Mouse (Mus musculus) left cerebral cortex, adult 18-20 months (tissue): ENCODE results near the gene Gm10203. TPM values are rescaled to one million over a fixed set of nuclear protein-coding genes. Genes with fewer than 3 reads are reported as not detected.
"Not testable (repeated sequence)": the region's sequence is repeated elsewhere in the genome, so short reads cannot be mapped to it uniquely, and the experiment has no call there.

ENCODE experiments used
- DNase-seq, 2 experiments: peaks; one replicate each; pipeline ENCODE4 v3.0.0; 2021 to 2022; ENCODE audit warnings: low spot score in 2 of 2, mixed read lengths in 1 of 2
- long read RNA-seq, 2 experiments: library from polyadenylated mRNA; stranded (forward); transcript quantifications; one replicate each; pipeline ENCODE4 v2.0.0; 2021
- total RNA-seq, 2 experiments: library from RNA; stranded (reverse); gene quantifications; 2 replicates each; pipeline ENCODE4 v1.2.3; 2021

The Gm10203 gene
- total RNA-seq: not detected
- long read RNA-seq, experiment 1: 0 reads
- long read RNA-seq, experiment 2: 0 reads

DNA sequence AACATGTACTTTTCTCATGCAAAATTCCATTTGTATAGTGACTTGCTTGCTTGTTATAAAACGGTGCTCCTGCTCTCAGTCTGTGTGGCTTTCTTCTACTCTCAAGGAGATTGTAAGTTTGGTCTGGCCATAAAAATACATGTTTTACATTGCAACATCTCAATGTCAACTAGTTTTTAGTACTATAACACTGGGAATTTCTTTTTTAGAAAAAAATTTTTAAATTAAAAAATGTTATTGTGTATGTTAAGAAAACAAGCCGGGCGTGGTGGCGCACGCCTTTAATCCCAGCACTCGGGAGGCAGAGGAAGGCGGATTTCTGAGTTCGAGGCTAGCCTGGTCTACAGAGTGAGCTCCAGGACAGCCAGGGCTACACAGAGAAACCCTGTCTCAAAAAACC lies at the start of gene Gm10203:
Gm10203 (plus strand) TSS at position 301 of the 400 bp plus-strand sequence.
- DNase-seq: not testable (repeated sequence)

DNA sequence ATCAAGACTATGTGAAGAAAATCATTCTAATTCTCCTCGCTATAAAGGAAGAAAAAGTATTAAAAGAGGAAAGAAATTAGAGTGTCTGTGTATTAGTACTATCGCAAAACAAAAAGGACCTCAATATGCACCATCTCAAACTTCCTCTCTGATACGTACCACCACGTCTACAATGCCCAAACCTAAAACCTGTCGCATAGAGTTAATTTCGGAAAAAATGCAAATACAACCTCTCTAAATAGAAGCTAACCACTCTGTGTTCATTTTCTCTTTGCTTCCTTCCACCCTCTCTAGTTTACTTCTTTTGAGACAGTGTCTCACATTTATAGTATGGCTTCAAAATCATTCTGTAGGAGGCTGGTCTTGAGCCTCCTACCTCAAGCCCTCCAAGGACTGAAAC lies 37.6 kb upstream of the Gm10203 start:
- no peak for DNase-seq

DNA sequence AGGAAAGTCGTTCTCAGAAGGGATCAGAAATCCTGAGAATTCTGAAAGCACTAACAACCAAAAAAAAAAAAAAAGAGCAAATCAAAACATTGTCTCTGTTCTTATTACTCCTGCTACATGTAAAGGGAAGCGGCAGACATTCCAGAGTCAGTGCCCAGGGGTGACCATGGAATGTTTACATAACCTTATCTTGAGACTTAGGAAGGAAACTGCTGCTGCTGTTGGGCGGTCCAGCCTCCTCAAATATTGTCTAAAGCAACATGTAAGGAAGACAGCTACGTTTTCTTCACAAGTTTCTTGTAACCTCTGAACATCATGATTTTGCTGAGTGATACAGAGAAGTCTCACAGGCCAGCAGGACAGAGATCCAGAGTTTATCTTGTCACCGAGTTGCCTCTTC lies 36.5 kb upstream of the Gm10203 start:
- no peak for DNase-seq

DNA sequence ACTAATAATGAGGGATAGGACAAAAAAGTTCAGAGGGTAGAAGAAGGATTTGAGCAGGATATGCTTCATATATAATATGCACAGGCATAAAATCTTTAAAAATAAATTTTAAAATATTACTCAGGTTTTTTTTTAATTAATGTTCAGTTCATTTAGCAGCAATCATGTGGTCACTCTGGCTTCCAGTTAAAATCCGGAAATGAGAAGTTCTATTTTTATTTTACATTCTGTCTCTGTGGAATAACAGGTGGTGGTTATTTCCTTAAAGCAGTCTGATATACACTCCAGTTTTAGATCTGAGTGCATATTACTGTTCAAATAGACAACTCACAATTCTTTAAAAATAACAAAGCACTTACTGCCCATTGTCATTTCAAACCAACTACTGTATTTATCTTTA lies 35.4 kb upstream of the Gm10203 start:
- DNase-seq: no peak

DNA sequence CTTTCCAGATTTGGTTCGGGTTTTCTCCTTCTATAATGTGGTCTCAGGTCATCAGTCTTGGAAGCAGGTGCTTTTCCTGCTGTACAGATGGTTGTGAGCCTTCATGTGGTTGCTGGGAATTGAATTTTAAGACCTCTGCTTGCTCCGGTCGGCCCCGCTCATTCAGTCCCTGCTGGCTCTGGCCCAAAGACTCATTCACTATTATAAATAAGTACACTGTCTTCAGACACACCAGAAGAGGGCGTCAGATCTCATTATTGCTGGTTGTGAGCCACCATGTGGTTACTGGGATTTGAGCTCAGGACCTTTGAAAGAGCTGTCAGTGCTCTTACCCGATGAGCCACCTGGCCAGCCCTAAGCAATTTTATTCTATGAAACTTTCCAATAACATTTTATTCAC lies 34.6 kb upstream of the Gm10203 start:
- no peak for DNase-seq

DNA sequence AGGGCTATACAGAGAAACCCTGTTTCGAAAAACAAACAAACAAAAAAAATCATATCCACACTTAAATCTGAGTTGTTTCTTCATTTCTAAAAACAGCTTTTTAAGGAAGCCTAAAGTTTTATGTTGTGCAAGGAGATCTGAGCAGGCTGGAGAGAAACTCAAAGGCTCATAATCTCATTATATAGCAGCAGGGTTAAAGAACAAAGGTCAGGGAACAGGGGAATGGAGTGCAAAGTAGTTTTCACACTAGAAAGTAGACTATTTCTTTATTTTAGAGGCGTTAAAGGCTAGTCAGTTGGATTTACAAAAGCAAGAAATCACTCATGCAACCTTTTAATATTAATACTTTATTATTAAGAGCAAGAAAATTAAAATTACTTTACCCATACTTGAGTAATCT lies 33.7 kb upstream of the Gm10203 start:
- no peak for DNase-seq

DNA sequence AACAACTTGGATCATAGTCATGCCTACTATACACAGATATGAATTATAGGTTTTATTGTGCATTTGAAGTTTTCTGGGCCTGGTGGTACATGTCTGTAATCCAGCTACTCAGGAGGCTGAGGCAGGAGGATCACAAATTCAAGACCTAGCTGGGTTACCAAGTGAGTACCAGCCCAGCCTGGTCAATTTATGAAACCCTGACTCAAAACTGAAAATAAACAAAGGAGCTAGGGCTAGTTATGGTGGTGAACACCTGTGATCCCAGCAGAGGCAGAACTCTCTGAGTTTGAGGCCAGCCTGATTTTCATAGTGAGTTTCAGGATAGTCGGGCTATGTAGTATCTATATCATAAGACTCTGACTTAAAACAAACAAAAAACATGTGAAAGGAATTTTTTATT lies 32.7 kb upstream of the Gm10203 start:
- DNase-seq: no peak

DNA sequence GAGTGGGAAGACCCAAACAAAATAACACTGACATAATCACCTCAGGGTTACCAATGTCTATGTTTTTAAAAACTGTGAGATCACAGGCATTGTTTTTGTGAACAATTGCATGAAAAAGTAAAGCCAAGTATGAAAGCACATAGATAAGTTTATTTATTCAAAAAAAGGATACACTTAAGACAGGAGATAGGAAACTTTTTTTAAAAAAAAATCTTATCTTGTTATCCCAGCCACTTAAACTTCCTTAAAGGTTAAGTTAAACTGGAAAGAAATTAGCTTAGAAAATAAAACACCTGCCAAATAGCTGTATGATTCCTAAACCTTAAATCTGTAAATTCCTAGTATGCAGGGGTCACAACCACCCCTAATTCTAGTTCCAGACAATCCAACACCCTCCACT lies 31.0 kb upstream of the Gm10203 start:
- no peak for DNase-seq

DNA sequence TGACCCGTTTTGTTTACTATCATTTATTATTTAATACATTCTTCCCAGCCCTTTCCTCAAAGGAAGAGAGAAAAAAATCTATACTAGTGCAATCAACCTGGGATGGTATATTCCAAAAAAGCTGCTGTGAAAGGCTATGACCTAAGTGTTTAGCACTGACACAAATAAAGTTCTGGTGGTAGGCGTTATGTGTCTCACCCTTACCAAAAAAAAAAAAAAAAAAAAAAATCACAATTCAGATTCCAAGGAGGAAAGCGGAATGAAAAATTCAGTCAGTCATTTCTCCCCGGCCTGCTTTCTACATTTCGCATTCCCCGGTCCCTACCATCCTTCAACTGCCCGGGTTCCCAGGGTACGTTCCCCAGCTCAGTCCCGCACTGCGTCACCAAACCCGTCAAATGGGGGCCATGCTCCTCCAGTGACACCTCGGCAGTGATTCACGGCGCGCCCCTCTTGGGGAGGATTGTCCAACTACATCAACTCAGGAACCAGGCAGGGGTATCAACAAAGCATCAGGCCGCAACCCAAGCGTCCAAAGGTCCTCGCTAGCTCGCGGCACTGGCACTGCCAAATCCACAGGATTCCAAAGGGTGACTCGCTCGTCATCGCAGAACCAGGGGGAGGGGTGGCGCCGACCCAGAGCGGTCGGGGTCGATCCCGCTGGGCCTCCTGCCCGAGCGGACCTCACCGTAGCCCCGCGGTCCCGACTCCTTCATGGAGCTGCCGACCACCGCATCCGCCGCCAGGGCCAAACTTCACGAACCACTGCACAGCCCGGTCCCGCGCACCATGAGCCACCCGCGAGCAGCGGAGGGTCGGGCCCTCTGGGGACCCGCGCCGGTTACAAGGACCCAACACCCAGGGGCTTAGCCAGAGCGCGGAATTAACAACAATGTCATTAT lies 29.5 kb upstream of the Gm10203 start:
- peak; percentile 65 to 71 for DNase-seq

DNA sequence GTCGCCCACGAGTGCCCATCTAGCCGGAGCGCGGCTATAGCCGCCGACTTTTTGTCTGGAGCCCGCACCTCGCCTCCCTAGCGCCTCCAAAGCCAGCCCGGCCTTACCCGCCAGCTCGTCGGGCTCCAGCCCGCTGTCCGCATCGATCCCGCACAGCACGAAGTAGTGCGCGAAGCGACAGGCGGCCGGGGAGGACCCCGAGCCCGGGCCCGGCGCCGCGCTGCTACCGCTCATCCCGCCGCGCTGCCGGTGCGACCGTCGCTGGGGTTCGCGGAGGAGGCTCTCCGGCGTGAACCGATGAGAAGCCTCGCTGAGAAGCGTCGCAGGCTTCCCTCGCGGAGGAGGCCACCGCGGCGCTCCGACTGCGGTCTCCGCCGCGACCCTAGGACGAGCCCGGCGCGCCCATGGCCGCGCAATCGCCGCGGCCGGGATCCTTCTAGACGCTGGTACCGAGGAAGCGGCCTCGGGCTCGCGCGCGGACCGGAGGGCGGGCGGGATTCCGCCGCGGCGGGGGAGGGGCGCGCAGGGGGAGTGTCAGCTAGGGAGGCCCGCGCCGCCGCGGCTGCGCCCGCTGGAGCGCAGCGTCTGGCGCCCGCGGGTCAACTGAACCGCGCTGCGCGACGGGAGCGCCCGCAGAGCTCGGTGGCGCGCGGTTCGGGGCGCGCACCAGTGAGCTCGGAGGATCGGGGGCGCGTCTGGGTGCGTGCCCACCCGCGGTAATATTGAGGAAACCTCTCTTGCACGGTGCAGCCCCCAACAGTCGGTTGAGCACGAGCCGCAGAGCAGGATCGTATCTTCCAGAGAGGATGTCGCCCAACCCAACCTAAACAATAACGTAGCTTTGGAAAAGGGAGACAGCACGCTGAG lies 28.7 kb upstream of the Gm10203 start, which contains the start of gene Dennd5b:
Dennd5b (minus strand) TSS at position 605 of the 867 bp plus-strand sequence.
- DNase-seq: peak; percentile 74 to 85

DNA sequence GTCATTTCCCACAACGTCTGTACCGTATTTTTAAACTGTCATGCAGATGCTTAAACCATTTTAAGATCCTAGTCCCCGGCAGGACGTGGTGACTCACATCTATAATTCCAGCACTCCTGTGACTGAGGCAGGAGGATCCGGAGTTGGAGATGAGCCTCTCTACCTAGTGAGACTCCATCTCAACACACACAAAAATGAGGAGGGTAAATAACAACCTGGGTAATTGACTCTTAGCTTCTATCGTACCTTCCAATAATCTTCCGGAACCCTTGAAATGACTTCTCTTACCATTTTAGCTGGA lies 28.1 kb upstream of the Gm10203 start:
- DNase-seq: no peak

DNA sequence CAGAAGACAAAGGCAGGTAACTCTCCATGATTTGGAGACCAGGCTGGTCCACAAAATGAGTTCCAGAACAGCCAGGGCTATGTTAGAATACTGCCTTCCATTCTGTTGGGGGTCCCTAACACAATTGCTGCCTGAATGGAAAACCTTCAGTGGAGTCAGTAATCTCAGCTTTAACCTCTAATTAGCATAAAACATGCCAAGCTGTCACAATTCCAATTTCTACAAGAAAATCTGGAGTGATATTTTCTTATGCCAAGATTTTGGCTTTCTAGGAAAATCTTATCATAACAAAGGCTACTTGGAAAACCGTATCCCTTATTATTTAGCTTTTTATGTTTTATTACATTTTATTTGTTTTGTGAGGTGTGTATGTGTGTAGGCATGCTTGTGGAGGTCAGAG lies 26.5 kb upstream of the Gm10203 start:
- DNase-seq: no peak

DNA sequence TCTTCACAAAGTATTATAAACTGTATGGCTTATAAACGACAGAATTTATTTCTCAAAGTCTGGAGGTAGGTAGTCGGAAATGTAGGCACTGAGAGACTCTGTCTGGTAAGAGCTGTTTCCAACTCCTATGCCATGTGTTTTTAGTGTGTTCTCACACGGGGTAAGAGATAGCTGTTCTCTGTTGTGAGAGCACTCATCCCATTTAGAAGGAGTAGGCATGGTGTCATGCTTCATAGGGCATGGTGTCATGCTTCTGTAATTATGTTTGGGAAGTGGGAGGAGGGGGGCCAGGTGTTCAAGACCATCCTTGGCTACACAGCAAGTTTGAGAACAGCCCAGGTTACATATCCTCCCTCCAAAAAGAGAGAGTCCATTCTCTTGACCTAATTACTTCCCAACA lies 22.4 kb upstream of the Gm10203 start:
- no peak for DNase-seq

DNA sequence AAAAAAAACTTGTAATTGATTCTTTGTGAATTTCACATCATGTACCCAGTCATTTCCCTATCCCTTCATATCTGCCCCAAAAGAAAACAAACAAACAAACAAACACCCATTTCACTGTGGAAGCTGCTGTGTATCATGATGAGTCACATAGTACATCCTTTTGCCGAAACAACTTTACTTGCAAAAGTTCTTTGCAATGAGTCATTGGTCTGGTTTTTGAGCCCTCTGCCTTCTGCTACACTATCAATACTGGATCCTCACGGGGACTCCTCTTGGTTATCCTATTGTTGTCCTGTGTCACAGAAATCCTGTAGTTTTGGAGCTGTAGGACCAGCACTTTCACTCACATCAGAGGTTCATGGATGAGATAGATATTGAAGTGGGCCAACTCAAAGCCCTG lies 21.1 kb upstream of the Gm10203 start:
- DNase-seq: no peak

DNA sequence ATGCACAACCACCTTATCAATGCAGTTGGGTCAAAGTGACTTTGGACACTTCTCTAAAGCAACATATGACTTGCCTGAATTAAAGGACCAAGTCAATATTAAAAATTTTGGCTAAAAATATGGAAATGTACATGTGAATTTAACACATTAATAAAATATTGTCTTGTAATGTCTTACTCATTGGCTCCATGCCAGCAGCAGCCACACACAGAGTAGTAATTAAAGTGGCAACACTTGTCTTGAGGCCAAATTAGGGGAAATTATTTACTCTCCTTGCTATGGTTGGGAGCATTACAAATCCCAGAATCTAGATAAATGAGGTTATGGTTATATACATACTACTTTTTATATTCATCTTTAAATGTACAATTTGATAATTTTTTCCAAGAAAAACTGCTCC lies 13.0 kb upstream of the Gm10203 start:
- DNase-seq: no peak

DNA sequence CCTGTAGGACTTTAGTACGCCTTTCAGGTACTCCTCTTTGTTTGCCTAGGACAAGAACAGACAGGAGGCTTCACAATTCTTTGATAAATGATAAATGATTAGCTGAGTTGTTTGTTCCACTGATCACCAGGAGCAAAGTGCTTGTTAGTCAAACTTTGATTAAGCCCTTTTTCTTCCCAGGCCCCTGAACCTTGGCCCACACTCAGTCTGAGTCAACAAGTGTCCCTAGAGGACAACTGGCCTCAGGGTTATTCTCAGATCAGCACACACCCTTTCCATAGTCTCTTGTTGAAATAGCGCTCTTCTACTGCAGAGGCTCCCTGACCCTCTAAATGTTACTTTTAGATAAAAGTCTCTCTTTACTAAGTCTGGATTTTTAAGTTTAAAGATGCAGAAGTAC lies 11.0 kb upstream of the Gm10203 start:
- no peak for DNase-seq

DNA sequence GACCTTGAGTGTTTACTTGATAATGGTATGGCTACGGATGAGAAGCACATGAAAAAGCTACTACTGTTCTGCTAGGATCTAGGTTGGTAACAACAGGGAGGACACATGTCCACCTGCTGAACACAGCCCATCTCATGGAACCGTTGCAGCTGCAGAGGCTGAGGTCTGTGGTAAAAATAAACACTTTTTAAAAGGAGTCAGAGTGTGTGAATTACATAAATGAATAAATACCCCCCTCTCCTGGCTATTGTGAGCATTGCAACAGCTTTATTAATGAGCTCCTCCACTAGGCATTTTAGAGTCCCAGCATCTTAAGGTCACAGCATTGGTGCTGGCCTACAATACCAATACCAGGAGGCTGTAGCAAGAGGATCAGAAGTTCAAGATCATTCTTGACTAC lies 10.1 kb upstream of the Gm10203 start:
- DNase-seq: peak; percentile 45 to 78

DNA sequence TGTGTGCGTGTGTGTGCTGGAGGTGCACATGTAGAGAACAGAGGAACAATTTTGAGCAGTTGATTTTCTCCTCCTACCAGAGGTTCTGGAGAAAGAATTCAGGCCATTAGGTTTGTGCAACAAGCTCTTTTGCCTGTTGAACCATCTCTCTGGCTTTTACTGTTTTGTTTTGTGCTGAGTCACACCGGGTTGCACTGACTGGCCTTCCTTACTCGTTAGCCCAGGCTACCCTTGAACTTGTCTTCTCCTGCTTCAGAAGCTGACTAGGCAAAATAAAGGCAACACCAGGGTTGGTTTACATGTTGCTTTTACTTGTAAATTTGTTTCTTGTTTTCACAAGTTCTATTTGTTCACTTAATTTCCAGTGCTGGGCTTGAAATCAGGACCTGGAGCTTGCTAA lies 6.9 kb upstream of the Gm10203 start:
- no peak for DNase-seq

DNA sequence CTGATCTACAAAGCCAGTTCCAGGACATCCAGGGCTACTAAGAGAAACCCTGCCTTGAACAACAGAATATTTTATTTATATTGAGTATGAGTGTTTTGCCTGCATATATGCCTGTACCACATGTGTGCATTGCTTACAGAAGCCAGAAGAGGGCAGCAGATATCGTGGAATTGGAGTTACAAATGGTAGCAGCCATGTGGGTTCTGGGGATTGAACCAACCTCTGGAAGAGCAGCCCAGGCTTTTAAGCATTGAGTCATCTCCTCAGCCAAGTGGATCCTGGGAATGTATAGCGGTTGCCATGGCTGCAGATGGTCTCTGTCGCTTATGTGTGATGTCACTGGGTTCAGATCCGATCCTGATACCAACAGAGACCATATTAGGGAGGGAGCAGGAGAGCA lies 3.3 kb upstream of the Gm10203 start:
- no peak for DNase-seq

DNA sequence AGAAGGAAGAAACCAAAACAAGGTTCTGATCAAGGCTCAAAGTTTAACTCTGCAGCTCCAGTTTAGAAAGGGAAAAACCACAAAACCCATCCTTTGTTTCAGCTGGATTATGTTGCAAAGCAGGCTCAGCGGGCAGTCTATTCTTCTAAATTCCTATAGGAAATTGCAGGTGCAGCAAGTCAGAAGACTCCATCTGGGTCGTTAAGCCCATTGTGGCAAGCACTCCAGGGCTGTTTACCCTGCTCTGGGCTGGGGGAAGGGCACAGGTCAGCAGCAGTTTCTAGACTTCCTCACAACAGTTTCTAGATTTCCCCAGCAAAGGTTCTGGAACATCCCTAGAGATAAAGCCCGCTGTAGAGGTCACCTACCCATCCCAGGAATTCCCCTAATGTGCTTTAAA lies 1.1 kb downstream of the Gm10203 start:
- no peak for DNase-seq

DNA sequence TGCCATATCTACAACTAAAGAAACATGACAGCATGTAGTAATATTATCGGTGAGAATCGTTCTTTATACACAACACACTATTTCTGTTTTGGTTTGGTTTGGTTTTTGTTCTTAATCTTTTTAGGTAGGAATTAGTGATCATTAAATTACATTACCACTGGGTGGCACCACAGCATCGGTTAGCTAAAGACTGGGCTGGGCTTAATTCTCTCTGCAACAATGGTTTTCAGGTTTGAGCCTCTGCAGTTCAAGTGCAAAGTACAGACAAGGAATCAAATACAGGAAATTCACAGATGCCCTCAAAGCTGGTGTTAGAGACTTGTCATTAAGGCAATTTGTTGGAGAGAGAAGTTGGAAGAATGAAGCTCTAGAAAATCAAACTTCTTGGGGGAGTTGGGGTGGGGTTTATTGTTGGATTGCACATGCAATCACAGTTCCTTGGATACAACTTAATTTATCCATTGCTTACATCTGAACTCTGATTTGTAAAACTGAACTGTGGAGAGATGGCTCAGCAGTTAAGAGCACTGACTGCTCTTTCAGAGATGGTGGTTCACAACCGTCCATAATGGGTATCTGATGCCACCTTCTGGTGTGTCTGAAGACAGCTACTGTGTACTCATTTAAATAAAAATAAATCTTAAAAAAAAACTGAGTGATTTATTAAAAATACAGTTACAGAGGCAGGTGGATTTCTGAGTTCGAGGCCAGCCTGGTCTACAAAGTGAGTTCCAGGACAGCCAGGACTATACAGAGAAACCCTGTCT lies 2.5 kb downstream of the Gm10203 start:
- peak; percentile 8 to 11 for DNase-seq
